Mouse (Mus musculus) spleen, adult 10 weeks (tissue): ENCODE data around the gene Gm28870. TPM values are rescaled to one million over a fixed set of nuclear protein-coding genes. Genes with fewer than 3 reads are reported as not detected.

Source experiments
- polyA plus RNA-seq: library from polyadenylated mRNA; stranded (reverse); fragments of 350-450 nt; fragmentation: Illumina TruSeq; extraction: RNeasy Lipid Tissue Mini Kit (QIAGEN cat#74804); gene quantifications from one replicate; pipeline ENCODE4 v1.2.3, GENCODE M21; 2015; ENCODE audit warnings: low replicate concordance; ENCODE audit not compliant: insufficient read depth

The Gm28870 gene
- polyA plus RNA-seq, result not detected

DNA sequence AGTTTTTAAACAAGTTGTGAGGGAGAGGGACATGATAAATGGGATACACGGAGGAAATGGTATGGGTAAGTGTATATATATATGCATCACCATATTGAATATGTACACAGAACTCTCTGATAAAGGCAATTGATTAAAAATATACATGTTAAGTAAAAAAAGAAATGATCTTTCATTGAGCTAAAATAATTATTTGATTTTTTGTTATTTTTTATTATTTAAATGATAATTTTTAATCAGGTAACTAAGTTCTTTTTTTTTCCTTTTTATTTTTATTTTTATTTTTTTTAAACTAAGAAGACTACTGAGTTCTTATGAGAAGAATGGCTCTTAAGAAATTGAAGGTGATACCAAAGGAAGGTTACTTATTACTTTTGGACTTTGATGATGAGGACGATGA lies at the start of gene Gm28870:
Gene Gm28870 (plus strand): TSS at position 301 of the 400 bp plus-strand sequence.

